Mouse (Mus musculus) spleen, adult 2 months (tissue): Measurements from ENCODE around the gene Olfr825. TPM values are rescaled to one million over a fixed set of nuclear protein-coding genes. Genes with fewer than 3 reads are reported as not detected.
"Not testable (repeated sequence)": the region's sequence is repeated elsewhere in the genome, so short reads cannot be mapped to it uniquely, and the experiment has no call there.

Experiments
- DNase-seq, 2 experiments: peaks; one replicate each; pipeline versions ENCODE4 v3.0.0 to v3.0.0-alpha.2; 2012 to 2021; ENCODE audit warnings: low spot score in 2 of 2, low read depth in 1 of 2
- H3K27ac ChIP-seq: fragments of 200-500 bp; 2 replicates; pipeline ENCODE4 v1.5.1; 2012; ENCODE audit warnings: low read length, inconsistent platforms; ENCODE audit not compliant: insufficient read depth
- H3K27me3 ChIP-seq: fragments of 200-500 bp; 2 replicates; pipeline ENCODE4 v1.6.1; 2012; ENCODE audit warnings: mild to moderate bottlenecking, moderate library complexity, low read length, inconsistent platforms; ENCODE audit not compliant: control insufficient read depth, insufficient read depth
- H3K36me3 ChIP-seq: fragments of 200-500 bp; 2 replicates; pipeline ENCODE4 v1.6.1; 2012; ENCODE audit warnings: mild to moderate bottlenecking, low read length, inconsistent platforms; ENCODE audit not compliant: control insufficient read depth, insufficient read depth
- H3K4me1 ChIP-seq: fragments of 200-500 bp; 2 replicates; pipeline ENCODE4 v1.6.1; 2011; ENCODE audit warnings: inconsistent platforms; ENCODE audit not compliant: control insufficient read depth, insufficient read depth, insufficient read length
- H3K4me3 ChIP-seq: fragments of 200-500 bp; 2 replicates; pipeline ENCODE4 v1.5.1; 2011; ENCODE audit warnings: mild to moderate bottlenecking, inconsistent platforms; ENCODE audit not compliant: insufficient read depth, insufficient read length; ENCODE audit errors: extremely low read depth
- CTCF ChIP-seq: fragments of 200-500 bp; IDR thresholded peaks from 2 replicates; pipeline ENCODE4 v1.5.1; 2011; ENCODE audit warnings: mild to moderate bottlenecking, inconsistent platforms; ENCODE audit not compliant: insufficient read depth, insufficient read length, insufficient replicate concordance; ENCODE audit errors: extremely low read depth
- POLR2A ChIP-seq: fragments of 200-500 bp; IDR thresholded peaks from 2 replicates; pipeline ENCODE4 v1.6.1; 2011; ENCODE audit warnings: low read depth, low read length, inconsistent platforms
- WGBS: fragments of 180-500 bp; shearing (Covaris S2); methylation state at CpG from one replicate; pipeline ENCODE4 v1.1.7; 2018; 5-methylcytosine and 5-hydroxymethylcytosine counted together
- polyA plus RNA-seq: library from polyadenylated mRNA; depleted of rRNA; stranded (reverse); fragments of >200 nt; gene quantifications from 2 replicates; pipeline ENCODE4 v1.2.3, GENCODE M21; 2012; rRNA removed

Olfr825 gene
- polyA plus RNA-seq: not detected in 2 replicates

- Histone ChIP-seq H3K36me3 (no peaks in the 10 kb centered on the region), H3K4me1 (no peaks in the 10 kb centered on the region), H3K4me3 (no peak within 1 kb of the TSS), H3K27me3 (no peaks in the 10 kb centered on the region), H3K27ac (no peak within 1 kb of the TSS)
- TF ChIP-seq POLR2A (no peak), CTCF (no peak)
- no peak for DNase-seq
These were observed at the start of gene Olfr825 for GRCm38 (mm10) chr10:130166666-130167065. Gene Olfr825 (minus strand): TSS chr10:130166766.

- DNase-seq: no peak
- Histone ChIP-seq H3K36me3 (no peaks in the 10 kb centered on the region), H3K4me3 (no peak within 1 kb of the TSS), H3K4me1 (no peaks in the 10 kb centered on the region), H3K27ac (no peak within 1 kb of the TSS), H3K27me3 (no peaks in the 10 kb centered on the region)
- 83% methylated on average over 1 of the region's 1 CpGs for WGBS
- TF ChIP-seq CTCF (no peak), POLR2A (no peak)
These were observed 47.7 kb upstream of the Olfr825 start, which contains the start of gene Olfr827 for GRCm38 (mm10) chr10:130214303-130214702. Gene Olfr827 (minus strand): TSS chr10:130214403.

GRCm38 (mm10) chr10:130184086-130184485 lies 17.5 kb upstream of the Olfr825 start, which contains the start of gene Olfr826:
Gene Olfr826 (minus strand): TSS chr10:130184186.
- 78% methylated on average over 1 of the region's 1 CpGs for WGBS
- no peaks in the 10 kb centered on the region for H3K4me1 ChIP-seq
- no peak for DNase-seq
- H3K27ac ChIP-seq: no peak within 1 kb of the TSS
- no peaks in the 10 kb centered on the region for H3K27me3 ChIP-seq
- TF ChIP-seq POLR2A (no peak), CTCF (no peak)
- H3K36me3 ChIP-seq: no peaks in the 10 kb centered on the region
- no peak within 1 kb of the TSS for H3K4me3 ChIP-seq

GRCm38 (mm10) chr10:130165196-130165595 lies 1.4 kb downstream of the Olfr825 start:
- Histone ChIP-seq H3K4me3 (no peak overlapping the region), H3K4me1 (no peaks in the 10 kb centered on the region), H3K36me3 (no peaks in the 10 kb centered on the region), H3K27me3 (no peaks in the 10 kb centered on the region), H3K27ac (no peak overlapping the region)
- TF ChIP-seq CTCF: no peak
- no peak for TF ChIP-seq POLR2A
- no peak for DNase-seq

- H3K4me1 ChIP-seq: no peaks in the 10 kb centered on the region
- no peak for DNase-seq
- no peak overlapping the region for H3K4me3 ChIP-seq
- 68% methylated on average over 5 of the region's 5 CpGs for WGBS
- TF ChIP-seq POLR2A: no peak
- TF ChIP-seq CTCF: no peak
- no peaks in the 10 kb centered on the region for H3K27me3 ChIP-seq
- H3K36me3 ChIP-seq: no peaks in the 10 kb centered on the region
- H3K27ac ChIP-seq: no peak overlapping the region
These were observed 22.4 kb downstream of the Olfr825 start for GRCm38 (mm10) chr10:130144121-130144520.

- H3K27ac ChIP-seq, H3K36me3 ChIP-seq, H3K4me1 ChIP-seq, H3K27me3 ChIP-seq, H3K4me3 ChIP-seq, DNase-seq: not testable (repeated sequence)
- WGBS: 86% methylated on average over 5 of the region's 5 CpGs
These were observed 24.1 kb downstream of the Olfr825 start for GRCm38 (mm10) chr10:130142481-130142880.

- Histone ChIP-seq H3K4me1 (no peaks in the 10 kb centered on the region), H3K27me3 (no peaks in the 10 kb centered on the region), H3K4me3 (no peak overlapping the region; the same call in 1 of the 2 replicates), H3K36me3 (no peaks in the 10 kb centered on the region), H3K27ac (no peak overlapping the region)
- no peak for TF ChIP-seq POLR2A
- TF ChIP-seq CTCF: no peak
- no peak for DNase-seq
These were observed 31.8 kb downstream of the Olfr825 start for GRCm38 (mm10) chr10:130134811-130135210.

- not testable (repeated sequence) for H3K27me3 ChIP-seq, DNase-seq, H3K4me3 ChIP-seq, H3K4me1 ChIP-seq, H3K27ac ChIP-seq, H3K36me3 ChIP-seq
These were observed 36.7 kb downstream of the Olfr825 start, which contains the start of gene Olfr824 for GRCm38 (mm10) chr10:130129900-130130299. Gene Olfr824 (minus strand): TSS chr10:130130000.

- DNase-seq, H3K4me3 ChIP-seq, H3K4me1 ChIP-seq, H3K27me3 ChIP-seq, H3K27ac ChIP-seq, H3K36me3 ChIP-seq: not testable (repeated sequence)
- 79% methylated on average over 3 of the region's 3 CpGs for WGBS
These were observed 50.5 kb downstream of the Olfr825 start for GRCm38 (mm10) chr10:130116045-130116444.

- not testable (repeated sequence) for H3K27ac ChIP-seq, H3K27me3 ChIP-seq, H3K4me1 ChIP-seq, H3K36me3 ChIP-seq, H3K4me3 ChIP-seq, DNase-seq
- 80% methylated on average over 1 of the region's 1 CpGs for WGBS
These were observed 51.3 kb downstream of the Olfr825 start, which contains the start of gene Olfr823 for GRCm38 (mm10) chr10:130115283-130115682. Gene Olfr823 (minus strand): TSS chr10:130115383.
